ENCODE assay signal across 8 mouse cellular contexts in the genomic region with DNA sequence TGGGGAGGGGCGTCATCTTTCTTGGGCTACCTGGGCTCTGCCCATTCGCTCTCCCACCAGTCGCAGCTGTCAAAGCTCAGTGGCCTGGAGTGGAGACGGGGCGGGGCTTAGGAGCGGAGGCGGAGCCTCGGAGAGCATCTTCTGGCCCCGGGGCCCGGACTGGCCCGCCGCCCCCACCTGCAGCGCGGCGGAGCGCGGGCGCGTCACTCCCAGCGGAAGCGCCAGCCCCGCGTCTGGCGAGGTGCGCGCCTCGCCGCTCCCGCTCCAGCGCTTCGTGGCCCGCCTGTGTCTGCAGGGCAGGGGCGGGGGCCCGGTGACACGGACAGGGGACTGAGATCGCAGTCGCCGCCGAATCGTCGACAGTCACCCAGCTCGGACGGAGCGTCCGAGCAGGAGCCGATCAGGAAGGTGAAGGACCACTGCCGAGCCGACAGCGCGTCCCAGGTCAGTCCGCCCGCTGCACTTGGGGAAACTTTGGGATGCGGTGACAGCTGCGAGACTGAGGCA. TPM values are rescaled to one million over a fixed set of nuclear protein-coding genes. Genes with fewer than 3 reads are reported as not detected.
DNase-seq lines count a peak whose midpoint lies in the region; ATAC-seq and TF ChIP-seq lines count a peak whose summit lies in the region.

A gene (plus strand): TSS at position 139 of the 507 bp plus-strand sequence.

- no peak within 1 kb of the TSS for H3K27ac ChIP-seq in cortical plate, adult 2 months (ENCODE audit: insufficient read depth, low read length)
- no peak within 1 kb of the TSS for H3K27ac ChIP-seq in heart, embryonic 13.5 days (replicated peaks)
- no peak within 1 kb of the TSS for H3K27ac ChIP-seq in kidney, embryonic 16.5 days (ENCODE audit: low read length)
- no peak within 1 kb of the TSS for H3K27ac ChIP-seq in midbrain, embryonic 15.5 days

- no peak; the same call in 1 of the 2 replicates for ATAC-seq in heart, embryonic 13.5 days (ENCODE audit: extremely low read depth, insufficient number of reproducible peaks, low FRiP score, low TSS enrichment)
- ATAC-seq in kidney, embryonic 16.5 days (ENCODE audit: low FRiP score, low TSS enrichment), result peak; percentile 87
- ATAC-seq in midbrain, embryonic 15.5 days (replicated peaks), result peak; percentile 91

- no peaks in the 10 kb centered on the region for H3K4me1 ChIP-seq in cortical plate, adult 2 months (ENCODE audit: control insufficient read depth, insufficient read depth, low read length)
- H3K4me1 ChIP-seq in heart, embryonic 13.5 days, result peaks cover 20% of the 10 kb centered on the region
- H3K4me1 ChIP-seq in kidney, embryonic 16.5 days (ENCODE audit: insufficient read depth, low read length), result peaks cover 16% of the 10 kb centered on the region
- peaks cover 14% of the 10 kb centered on the region for H3K4me1 ChIP-seq in midbrain, embryonic 15.5 days

- peaks cover 71% of the 10 kb centered on the region for H3K27me3 ChIP-seq in heart, embryonic 13.5 days (replicated peaks)
- H3K27me3 ChIP-seq in kidney, embryonic 16.5 days (ENCODE audit: insufficient read depth, low read length), result peaks cover 58% of the 10 kb centered on the region
- H3K27me3 ChIP-seq in midbrain, embryonic 15.5 days (replicated peaks), result peaks cover 38% of the 10 kb centered on the region

- DNase-seq in layer of hippocampus, adult 11-12 months (ENCODE audit: low spot score), result peak; percentile 42
- DNase-seq in layer of hippocampus, adult 9-10 months (ENCODE audit: low spot score), result no peak
- DNase-seq in liver, result peak; percentile 38
- peak; percentile 73 for DNase-seq in testis, postnatal 14 days (ENCODE audit: low spot score)

- WGBS in heart, embryonic 13.5 days, result under 1% methylated on average over 46 of the region's 54 CpGs
- under 1% methylated on average over 54 of the region's 54 CpGs for WGBS in kidney, embryonic 16.5 days
- WGBS in midbrain, embryonic 15.5 days, result under 1% methylated on average over 50 of the region's 54 CpGs

- no peak for TF ChIP-seq CTCF in cortical plate, adult 2 months (IDR thresholded peaks at IDR 0.05; ENCODE audit: extremely low read depth, insufficient read depth, low read length)

- peak within 1 kb of the TSS; percentile 59 for H3K4me3 ChIP-seq in cortical plate, adult 2 months (ENCODE audit: insufficient read depth, low read length)
- peak within 1 kb of the TSS; percentile 68 for H3K4me3 ChIP-seq in heart, embryonic 13.5 days
- peak within 1 kb of the TSS; percentile 54 for H3K4me3 ChIP-seq in kidney, embryonic 16.5 days (ENCODE audit: low read length)
- H3K4me3 ChIP-seq in midbrain, embryonic 15.5 days, result peak within 1 kb of the TSS; percentile 70

- peak within 1 kb of the TSS; percentile 100 for H3K4me2 ChIP-seq in heart, embryonic 13.5 days
- peak within 1 kb of the TSS; percentile 99 for H3K4me2 ChIP-seq in kidney, embryonic 16.5 days (replicated peaks; ENCODE audit: low read depth, low read length)
- peak within 1 kb of the TSS; percentile 99 for H3K4me2 ChIP-seq in midbrain, embryonic 15.5 days

- H3K9ac ChIP-seq in heart, embryonic 13.5 days, result peak within 1 kb of the TSS; percentile 77
- peak within 1 kb of the TSS; percentile 64 for H3K9ac ChIP-seq in kidney, embryonic 16.5 days (replicated peaks; ENCODE audit: low read length)
- H3K9ac ChIP-seq in midbrain, embryonic 15.5 days, result peak within 1 kb of the TSS; percentile 50

- TF ChIP-seq POLR2A in cortical plate, adult 2 months (IDR thresholded peaks at IDR 0.05; ENCODE audit: extremely low read depth, insufficient read depth, low read length), result 0 out of 2 replicates have a peak, but pooled peaks have one; percentile 28

- no peaks in the 10 kb centered on the region for H3K36me3 ChIP-seq in heart, embryonic 13.5 days
- no peaks in the 10 kb centered on the region for H3K36me3 ChIP-seq in kidney, embryonic 16.5 days (ENCODE audit: insufficient read depth, low read length)
- no peaks in the 10 kb centered on the region for H3K36me3 ChIP-seq in midbrain, embryonic 15.5 days (replicated peaks)

- H3K9me3 ChIP-seq in heart, embryonic 13.5 days, result no peaks in the 10 kb centered on the region
- H3K9me3 ChIP-seq in kidney, embryonic 16.5 days (ENCODE audit: low read length), result no peaks in the 10 kb centered on the region
- no peaks in the 10 kb centered on the region for H3K9me3 ChIP-seq in midbrain, embryonic 15.5 days

RNA-seq across cellular contexts. Expression of the gene that starts here (rescaled TPM):
- 7.8 and 7.9 TPM in 2 replicates for polyA plus RNA-seq in cortical plate, adult 2 months (2012; rRNA removed)
- 0.18 and 0.23 TPM in 2 replicates for polyA plus RNA-seq in heart, embryonic 13.5 days (2015; fragmentation: Nextera tagmentation; extraction: Ambion mirVana)
- polyA plus RNA-seq in kidney, embryonic 16.5 days (2015; fragmentation: Nextera tagmentation; extraction: Ambion mirVana), result 0.36 and 0.49 TPM in 2 replicates
- polyA plus RNA-seq in midbrain, embryonic 15.5 days (2015; fragmentation: Nextera tagmentation; extraction: Ambion mirVana), result 2.2 and 2.6 TPM in 2 replicates

Comparison
In these comparisons a context has a peak if more than half of its experiments do, and no peak if none do; other contexts are left out.
1. Peak in ATAC-seq, H3K4me3 ChIP-seq, H3K9ac ChIP-seq and H3K4me2 ChIP-seq in kidney, embryonic 16.5 days; RNA of the gene not detected or under 1 TPM.